Mouse (Mus musculus): ENCODE results near the gene L3mbtl1. TPM values are rescaled to one million over a fixed set of nuclear protein-coding genes. Genes with fewer than 3 reads are reported as not detected.
"Not testable (repeated sequence)": the region's sequence is repeated elsewhere in the genome, so short reads cannot be mapped to it uniquely, and the experiment has no call there.

Gene L3mbtl1
- total RNA-seq (2022), result not detected

DNA sequence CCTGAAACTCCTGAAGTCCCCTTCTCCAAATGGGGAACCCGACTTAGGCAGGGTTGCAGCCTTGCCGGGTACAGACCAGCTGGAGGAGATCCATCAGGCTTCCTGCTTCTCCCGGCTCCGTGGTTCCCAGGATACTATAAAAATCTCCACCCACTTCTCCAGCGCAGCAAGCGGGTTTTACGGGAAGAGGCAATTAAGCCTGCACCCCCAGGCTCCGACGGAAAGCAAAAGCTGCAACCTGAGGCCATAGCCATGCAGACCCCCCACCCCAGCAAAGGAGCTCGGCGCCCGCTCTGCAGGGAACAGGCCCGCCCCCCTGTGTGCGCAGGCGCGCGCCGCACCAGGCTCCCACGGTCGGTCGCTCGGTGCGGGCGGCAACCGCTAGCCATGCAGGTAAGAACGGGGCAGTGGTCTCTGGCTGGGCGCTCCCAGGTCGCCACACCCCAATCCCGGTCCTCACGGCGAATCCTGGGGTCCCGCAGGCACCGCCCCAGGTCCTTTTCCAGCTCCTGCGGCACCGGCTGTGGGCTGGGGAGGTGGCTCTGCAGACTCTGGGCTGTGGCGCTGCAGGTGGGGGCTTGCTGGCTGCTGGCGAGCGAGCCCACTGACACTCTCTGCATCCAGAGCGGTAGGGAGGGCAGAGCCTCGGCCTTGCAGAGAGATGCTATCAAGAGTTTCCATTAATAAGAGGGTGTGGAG lies at the start of gene L3mbtl1:
Gene L3mbtl1 (plus strand): TSS at position 325 of the 699 bp plus-strand sequence.
- no peak for DNase-seq (ENCODE audit: low spot score)

DNA sequence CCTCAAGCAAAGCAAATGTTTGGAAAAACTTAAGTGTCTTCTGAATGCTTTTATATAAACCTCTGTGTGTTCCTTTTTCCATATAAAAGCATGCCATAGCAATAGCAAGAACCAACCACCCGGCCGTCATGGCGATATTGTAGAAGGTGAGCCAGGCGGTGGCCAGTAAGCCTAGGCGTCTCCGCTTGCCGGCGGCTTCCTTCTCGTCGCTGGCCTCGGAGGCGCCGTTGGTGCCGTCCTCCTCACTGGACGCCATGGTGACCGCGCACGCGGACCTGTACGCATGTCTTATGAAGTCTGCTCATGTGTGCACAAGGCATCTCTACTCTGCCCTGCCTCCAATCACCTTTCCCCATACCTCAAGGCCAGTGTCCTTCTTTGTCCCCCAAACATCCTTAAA lies 44.0 kb upstream of the L3mbtl1 start:
- DNase-seq (ENCODE audit: low spot score), result not testable (repeated sequence)

DNA sequence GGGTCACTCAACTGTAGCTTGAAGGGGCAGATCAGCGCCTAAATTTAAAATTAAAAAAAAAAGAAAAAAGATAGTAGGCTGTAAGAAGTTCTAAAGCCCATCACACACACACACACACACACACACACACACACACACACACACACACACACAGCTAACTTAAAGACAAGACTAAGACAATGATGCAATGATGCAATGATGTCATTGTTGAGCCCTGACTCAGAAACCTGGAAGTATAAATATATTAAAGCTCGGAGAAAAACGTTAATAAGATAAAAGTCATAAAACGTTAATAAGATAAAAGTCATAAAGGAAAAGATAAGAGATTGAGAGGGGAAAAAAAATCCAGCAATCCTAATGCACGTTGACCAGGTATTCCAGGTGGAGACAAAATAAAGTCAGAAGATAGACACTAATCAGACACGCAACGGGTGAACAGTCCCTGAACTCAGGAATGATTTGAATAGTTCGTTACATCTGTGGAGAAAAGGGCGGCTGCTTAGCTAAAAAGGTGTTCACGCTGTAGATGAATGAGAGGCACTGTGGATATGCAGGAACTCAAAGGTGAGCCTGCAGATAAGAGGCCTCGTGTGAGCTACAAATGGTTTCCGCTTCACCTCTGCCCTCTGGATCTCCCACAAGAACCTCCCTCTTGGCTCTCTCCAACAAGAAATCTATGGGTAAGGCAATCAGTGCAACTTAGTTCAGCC lies 43.2 kb upstream of the L3mbtl1 start:
- no peak for DNase-seq (ENCODE audit: low spot score)

DNA sequence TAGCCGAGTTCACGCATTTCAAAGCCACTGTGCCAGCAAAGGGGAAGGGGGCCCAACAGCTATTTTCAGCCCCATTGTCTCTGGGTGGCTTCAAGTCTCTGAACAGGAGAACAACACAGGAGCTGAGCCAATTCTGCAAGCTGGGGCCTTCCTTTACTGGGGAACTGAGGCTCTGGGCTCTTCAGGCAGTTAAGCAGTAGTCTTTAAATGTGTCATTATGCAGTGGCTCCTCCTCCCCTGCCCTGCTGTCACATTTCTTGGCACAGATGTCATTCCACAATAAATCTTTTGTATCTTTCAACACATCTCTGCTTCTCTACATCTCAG lies 42.7 kb upstream of the L3mbtl1 start:
- no peak for DNase-seq (ENCODE audit: low spot score)

DNA sequence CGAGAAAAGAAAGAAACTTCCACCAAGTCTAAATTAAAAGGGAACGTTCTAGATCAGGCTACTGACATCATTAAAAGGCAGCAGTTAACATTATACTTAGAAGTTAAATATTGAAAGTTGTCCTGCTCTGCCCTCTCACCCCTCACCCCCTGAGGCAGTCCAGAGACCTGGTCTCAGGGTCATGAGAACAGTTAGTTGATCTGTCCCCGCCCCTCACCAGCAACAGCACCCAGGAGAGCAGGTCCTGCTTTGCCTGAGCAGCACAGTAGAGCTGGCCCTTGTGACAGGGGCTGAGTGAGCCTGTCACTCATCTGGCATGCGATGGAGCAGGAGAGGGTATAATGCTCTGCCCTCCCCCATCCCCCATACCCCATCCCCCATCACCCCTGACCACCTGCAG lies 37.4 kb upstream of the L3mbtl1 start:
- no peak for DNase-seq (ENCODE audit: low spot score)

DNA sequence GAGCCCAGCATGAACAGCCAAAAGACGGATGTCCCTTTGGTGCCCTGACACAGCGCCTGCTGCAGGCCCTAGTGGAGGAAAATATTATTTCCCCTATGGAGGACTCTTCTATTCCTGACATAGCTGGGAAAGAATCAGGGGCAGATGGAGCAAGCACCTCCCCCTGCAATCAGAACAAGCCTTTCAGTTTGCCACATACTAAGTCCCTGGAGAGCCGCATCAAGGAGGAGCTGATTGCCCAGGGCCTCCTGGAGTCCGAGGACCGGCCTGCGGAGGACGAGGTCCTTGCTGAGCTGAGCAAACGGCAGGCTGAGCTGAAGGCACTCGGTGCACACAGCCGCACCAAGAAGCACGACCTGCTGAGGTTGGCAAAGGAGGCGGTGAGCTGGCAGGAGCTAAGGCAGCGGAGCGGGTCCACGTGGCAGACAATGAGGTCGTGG lies 35.2 kb upstream of the L3mbtl1 start:
- no peak for DNase-seq (ENCODE audit: low spot score)

DNA sequence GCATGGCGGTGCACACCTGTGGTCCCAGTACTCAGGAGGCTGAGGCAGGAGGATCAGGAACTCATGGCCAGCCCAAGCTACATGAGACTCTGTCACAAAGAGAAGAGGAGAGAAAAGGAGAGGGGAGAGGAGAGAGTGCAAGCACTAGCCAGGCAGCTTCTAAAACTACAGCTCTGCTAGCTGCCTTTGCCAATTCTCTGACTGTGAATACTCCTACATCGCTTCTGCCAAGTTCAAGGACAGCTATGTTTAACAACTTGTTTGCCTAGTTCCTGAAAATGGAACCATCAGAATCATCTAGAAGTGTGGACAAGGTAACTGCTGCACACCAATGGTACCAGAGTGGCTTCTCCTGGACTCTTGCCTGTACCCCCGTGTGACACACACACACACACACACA lies 29.2 kb upstream of the L3mbtl1 start:
- DNase-seq (ENCODE audit: low spot score), result no peak

DNA sequence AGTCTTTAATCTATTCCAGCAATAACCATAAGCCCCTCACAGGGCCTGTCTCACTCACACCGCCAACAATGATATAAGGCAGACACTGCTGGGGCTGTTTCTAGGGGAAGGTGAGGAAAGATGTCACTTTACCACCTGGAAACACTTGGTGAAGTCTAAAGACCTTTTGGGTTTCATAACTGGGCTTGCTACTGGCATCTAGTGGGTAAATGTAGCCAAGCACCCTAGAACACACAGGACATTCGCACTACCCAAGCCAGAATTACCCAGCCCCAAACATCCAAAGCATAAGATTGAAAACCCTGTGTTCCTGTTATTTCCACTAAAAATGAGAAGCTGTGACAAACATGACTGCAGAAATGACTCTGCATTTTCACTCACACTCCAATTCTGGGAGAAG lies 28.8 kb upstream of the L3mbtl1 start:
- DNase-seq (ENCODE audit: low spot score), result no peak

DNA sequence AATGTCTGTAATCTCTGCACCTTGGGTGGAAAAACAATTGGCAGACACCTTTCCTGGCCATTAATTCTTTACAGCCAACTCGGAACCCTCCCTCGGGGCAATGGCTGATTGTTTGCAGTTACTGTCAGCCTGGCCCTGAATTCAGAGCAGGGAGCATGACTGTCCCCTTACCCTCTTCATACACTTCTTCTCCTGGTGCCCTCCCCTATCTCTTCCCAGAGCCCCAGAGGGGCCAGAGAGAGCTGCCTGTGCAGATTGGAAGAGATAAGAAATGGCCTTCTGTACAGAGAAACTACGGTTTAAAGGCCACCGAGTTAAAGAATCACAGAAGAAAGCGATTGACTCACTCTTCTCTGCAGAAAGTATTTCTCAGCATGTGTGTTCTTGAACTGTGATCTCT lies 23.3 kb upstream of the L3mbtl1 start:
- DNase-seq (ENCODE audit: low spot score), result no peak

DNA sequence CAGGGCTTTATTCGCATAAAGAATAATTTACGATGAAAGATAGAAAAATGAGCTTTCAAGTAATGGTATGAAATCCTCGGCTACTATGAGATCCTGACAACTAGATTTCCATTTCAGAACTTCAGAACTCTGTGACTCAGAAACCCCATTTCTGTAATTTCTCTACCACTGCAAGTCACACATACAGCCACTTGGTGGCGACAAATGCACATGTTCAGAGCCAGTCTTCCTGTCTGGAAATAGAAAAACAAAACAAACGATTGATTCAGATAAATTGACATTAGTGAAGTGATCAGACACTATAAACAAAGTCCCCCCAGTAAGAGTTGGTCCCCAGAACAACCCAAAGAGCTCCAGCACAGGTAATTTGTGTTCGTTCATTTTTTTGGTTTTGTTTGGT lies 21.1 kb upstream of the L3mbtl1 start:
- peak; percentile 32 for DNase-seq (ENCODE audit: low spot score)

DNA sequence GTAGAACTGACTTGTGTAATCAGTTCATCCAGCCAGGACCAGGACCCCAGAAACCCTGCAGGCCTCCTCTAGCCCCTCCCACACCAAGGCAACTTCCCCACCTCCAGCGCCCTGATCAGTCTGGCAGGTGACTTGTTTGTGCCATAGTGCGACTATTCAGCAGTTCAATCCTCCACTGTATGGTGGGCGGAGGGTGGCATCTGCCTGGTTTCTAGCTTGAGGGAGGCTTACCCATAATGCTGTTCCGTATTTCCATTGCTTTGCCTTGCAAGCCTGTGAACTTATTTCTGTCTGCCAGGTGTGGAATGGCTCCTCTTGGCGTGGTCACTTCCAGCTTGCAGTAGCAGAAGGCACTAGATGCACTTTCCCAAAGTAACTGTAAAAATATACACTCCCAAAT lies 20.4 kb upstream of the L3mbtl1 start:
- no peak for DNase-seq (ENCODE audit: low spot score)

DNA sequence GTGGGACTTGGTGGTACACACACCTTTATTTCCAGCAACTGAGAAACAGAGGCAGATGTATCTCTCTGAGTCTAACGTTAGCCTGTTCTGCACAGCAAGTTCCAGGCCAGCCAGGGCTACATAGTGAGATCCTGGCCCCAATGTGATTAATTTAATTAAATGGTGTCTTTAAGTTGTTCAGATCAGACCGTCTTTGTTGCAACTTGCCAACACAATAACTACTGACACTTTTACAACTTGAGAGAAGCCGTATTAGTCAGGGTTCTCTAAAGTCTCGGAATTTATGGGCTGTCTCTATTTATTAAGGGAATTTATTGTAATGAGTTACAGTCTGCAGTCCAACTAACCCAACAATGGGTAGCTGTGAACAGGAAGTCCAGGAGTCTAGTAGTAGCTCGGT lies 19.1 kb upstream of the L3mbtl1 start:
- no peak for DNase-seq (ENCODE audit: low spot score)

DNA sequence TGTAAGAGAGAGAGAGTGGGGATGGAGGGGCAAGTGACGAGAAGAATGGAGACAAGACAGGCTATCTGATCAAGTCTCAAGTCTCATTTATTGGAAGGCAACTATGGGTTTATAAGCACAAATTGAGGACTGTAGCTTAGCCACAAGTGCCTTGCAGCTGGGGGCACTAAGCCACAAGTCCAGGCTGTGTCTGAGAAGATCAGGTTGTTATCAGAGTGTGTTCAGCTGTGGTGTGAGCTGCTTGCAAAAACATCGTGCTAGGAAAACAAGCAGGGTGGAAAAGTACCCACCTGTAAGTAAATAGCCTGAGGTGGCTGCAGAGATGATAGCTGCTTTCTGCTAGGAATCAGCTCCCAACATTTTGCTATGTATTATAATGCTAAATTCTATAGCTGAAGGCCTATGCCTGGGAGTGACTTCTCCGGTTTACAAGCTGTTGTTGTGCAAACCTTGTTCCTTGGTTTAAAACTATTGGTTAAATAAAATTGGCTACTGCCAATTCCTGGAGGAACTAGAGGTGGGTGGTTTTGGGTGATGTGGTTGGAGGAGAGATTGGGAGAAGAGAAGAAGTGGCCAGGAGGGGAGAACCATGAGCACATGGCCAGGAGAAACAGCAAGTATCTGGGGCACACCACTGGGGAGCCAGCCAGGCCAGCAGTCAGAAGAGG lies 15.2 kb upstream of the L3mbtl1 start:
- no peak for DNase-seq (ENCODE audit: low spot score)

DNA sequence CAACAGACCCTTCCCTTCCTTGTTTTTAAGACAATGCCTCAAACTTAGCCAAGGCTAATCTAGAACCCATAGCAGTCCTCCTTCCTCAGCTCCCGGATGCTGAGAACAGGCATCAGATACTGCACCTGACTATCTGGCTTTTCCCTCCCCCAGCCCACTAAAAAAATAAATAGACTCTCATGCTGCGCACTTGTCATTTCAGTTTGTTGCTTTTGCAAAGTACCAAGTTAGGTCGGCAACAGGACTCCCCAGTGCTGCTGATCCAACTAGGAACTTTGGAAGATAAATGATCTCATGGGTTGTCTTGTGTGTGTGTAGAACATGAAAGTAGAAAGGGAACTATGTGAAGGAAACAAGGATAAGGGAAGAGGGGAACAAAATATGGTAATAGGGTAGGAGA lies 13.6 kb upstream of the L3mbtl1 start:
- no peak for DNase-seq (ENCODE audit: low spot score)

DNA sequence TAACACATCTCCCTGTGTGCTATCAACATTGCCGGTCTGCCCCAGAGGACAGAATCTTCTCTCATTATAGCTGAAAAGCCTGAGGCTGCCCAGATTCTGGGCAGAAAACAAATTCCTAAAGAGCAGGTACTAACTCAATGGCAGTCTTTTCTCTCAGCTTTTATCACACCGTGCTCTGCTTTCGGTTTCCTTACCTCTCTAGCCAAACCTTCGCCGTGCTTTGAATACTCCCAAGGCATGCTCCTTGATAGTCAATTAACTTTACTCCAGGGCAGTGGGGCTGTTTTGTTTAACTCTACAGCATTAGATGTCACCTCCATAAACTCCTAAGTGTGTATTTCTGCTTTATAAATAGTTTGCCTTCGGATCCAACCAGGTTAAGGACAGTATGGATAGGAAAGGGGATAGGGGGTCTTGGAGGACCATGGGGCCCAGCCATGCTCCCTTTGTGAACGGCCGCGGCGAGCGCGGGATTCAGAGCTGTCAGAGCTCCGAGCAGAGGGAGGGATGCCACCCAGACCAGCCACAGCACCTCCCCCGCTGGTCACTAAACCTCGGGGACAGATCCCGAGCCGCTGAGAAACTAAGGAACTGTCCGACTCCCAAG lies 12.7 kb upstream of the L3mbtl1 start:
- no peak for DNase-seq (ENCODE audit: low spot score)

DNA sequence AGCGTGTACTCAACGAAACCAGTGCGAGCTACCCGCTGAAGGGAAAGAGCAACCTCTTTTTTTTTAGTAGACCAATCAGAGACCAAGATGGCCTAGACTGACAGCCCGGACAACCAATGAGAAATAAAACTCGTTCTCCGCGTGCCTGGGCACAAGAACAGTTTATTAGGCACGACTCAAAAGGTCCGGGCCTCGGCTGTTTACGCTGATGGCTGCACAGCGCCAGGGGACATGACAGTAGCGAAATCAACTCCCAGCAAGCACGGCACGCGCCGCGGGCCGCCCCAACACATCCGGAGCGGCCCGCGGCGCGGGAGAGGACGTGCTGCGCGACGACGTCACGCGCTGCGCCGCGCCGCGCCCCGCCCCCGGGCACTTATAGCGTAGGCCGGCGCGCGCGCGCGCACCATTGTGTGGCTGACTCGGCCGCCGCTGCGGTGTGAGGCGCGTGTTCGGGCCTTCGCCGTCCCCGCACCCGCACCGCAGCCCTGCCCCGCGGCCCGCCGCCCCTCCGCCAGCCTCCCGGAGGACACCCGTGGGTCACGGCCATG lies 12.1 kb upstream of the L3mbtl1 start, which contains the start of gene Srsf6:
Gene Srsf6 (plus strand): TSS at position 406 of the 551 bp plus-strand sequence.
- DNase-seq (ENCODE audit: low spot score), result peak; percentile 94

DNA sequence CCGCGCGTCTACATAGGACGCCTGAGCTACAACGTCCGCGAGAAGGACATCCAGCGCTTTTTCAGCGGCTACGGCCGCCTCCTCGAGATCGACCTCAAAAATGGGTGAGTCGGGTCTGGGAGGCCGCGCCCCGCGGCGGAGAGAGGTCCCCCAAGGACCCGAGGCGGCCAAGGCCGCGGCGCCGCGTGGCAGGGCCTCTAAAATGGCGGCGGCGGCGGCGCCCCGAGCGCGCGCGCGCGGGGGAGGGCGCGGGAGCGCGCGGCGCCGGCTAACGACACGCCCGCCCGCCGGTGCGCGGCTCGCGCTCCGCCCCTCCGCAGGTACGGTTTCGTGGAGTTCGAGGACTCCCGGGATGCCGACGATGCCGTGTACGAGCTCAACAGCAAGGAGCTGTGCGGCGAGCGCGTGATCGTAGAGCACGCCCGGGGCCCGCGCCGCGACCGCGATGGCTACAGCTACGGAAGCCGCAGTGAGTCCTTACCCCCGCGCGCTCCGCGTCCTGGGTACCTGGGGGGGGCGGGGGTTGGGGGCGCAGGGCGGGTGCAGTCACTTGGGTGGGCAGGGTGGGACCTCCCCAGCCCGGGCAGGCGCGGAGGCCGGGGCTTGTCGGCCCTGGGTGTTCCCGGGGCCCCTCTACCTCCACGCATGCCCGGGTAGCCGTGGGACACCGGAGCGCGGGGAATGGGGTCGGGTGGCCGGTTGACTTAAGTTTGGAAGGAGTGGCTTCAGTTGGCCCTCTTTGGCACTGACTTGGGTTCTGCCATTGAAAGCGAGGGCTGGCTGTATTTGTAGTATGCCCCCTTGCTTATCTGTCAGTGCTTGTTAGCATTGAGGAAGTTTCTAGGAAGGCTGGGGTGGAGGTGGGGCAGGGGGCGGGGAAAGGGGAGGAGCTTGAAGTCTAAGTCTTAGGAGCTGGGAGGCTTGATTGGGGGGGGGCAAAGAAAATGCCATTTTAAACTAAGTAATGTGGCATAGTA lies 11.3 kb upstream of the L3mbtl1 start:
- DNase-seq (ENCODE audit: low spot score), result peak; percentile 45

DNA sequence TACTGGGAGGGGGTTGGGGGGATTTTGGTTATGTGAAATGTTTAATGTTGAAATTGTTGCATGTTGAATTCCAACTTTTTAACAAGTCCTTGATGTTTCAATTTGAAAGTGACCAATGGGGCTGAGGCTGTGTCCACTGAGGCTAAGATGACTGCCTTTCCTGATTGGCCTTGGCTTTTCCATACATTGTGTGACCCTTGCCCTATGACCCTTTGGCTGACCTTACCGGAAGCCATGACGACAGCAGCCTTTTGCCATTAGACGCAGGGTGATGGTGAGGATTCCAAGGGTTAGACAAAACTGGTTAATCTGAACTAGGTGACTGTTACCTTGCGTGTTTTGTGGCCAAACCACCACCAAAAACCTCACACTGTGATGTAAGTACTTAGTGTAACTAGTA lies 10.6 kb upstream of the L3mbtl1 start:
- DNase-seq (ENCODE audit: low spot score), result no peak

DNA sequence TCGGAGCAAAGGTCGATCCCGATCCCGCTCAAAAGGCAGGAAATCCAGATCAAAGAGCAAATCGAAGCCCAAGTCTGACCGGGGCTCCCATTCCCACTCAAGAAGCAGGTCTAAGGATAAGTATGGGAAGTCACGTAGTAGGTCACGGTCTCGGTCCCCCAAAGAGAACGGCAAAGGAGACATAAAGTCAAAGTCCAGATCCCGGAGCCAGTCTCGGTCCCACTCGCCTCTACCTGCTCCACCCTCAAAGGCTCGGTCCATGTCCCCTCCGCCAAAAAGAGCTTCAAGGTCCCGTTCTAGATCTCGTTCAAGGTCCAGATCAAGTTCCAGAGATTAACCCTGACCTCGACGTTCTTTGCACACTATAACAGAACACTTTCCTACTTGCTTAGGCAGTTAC lies 8.9 kb upstream of the L3mbtl1 start:
- no peak for DNase-seq (ENCODE audit: low spot score)

DNA sequence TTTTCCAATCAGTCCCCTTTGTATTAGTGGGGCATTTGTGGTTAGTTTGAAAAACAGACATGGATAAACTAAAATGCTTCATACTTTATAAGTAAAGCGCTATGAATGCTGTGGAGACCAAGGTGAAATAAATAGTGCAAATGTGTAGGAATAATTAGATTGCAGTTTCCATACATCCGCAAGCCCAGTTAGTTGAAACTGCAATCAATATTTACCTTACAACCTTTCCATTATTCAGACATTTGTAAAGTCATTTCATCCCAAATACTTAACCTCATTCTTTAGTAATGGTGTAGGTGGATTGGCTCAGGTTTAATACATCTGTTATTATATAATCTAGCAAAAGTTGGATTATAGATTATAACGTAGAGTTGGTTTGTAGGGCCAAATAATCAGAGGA lies 7.6 kb upstream of the L3mbtl1 start:
- DNase-seq (ENCODE audit: low spot score), result no peak

DNA sequence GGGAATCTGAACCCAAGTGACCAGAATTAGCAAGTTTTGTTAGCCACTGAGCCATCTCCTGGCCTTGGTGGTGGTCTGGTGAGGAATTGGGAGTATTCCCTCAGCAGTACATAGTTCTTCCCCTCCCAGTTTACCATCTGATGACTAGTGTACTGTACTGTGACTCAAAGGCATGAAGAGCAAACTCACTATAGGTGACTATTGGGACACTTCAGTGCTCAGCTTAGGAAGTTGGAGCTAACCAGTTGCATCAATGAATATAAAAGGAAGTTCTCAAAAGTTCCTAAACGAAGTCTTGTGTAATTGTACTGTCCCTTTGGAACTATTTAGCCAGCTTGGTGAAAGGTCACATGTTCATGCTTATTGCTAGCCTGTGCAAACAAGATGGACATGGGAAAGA lies 3.7 kb upstream of the L3mbtl1 start:
- no peak for DNase-seq (ENCODE audit: low spot score)
